33 mouse cellular contexts compared by ENCODE assay signal in the genomic region with DNA sequence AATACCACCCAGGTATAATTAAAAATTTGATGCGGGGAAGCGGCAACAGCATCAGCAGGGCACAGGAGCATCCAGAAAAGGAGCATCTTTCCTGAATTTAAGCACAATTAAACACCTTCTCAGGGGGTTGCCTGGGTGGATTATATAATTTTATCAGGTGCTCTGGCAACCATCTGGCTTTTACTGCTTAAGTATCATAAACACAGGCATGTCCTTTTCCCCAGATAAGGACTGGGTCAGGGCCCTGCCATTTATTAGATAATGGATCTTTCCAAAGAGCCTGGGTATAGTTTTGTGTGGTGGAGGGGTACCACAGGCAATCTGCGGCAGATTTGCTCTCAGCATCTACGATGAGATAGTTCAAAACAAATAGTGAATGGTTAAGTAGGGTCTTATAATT.
"Had no signal": no experiment of that assay in that cellular context is flagged by ENCODE, and none has a peak within 500 bp of the region (broad histone marks: within the 10 kb centered on the region; RNA-seq: fewer than 3 reads in every experiment).

No protein-coding gene starts in this region.

- H3K4me1 ChIP-seq: heart, embryonic 12.5 days; heart, embryonic 13.5 days; heart, embryonic 15.5 days; hindbrain, embryonic 10.5 days; hindbrain, embryonic 12.5 days; hindbrain, embryonic 13.5 days; hindbrain, embryonic 15.5 days; intestine, embryonic 15.5 days; kidney, embryonic 15.5 days had no signal

- H3K27me3 ChIP-seq: heart, embryonic 12.5 days; heart, embryonic 13.5 days; heart, embryonic 15.5 days; hindbrain, embryonic 12.5 days; hindbrain, embryonic 13.5 days; hindbrain, embryonic 15.5 days; intestine, embryonic 15.5 days; kidney, embryonic 15.5 days had no signal

- H3K36me3 ChIP-seq: heart, embryonic 12.5 days; heart, embryonic 13.5 days; heart, embryonic 15.5 days; hindbrain, embryonic 10.5 days; hindbrain, embryonic 12.5 days; hindbrain, embryonic 13.5 days; hindbrain, embryonic 15.5 days; intestine, embryonic 15.5 days; kidney, embryonic 15.5 days had no signal

- H3K27ac ChIP-seq: heart, embryonic 13.5 days; heart, embryonic 15.5 days; hindbrain, embryonic 10.5 days; hindbrain, embryonic 12.5 days; hindbrain, embryonic 13.5 days; hindbrain, embryonic 14.5 days; hindbrain, embryonic 15.5 days; hindbrain, postnatal 0 days; intestine, embryonic 15.5 days; kidney, embryonic 15.5 days; kidney, postnatal 0 days; layer of hippocampus, adult 2 months; left cerebral cortex, adult 2 months had no signal

- ATAC-seq: hindbrain, embryonic 16.5 days; hindbrain, postnatal 0 days; inflammation-experienced regulatory T-cells, adult 6 months; intestine, embryonic 15.5 days; intestine, embryonic 16.5 days; intestine, postnatal 0 days had no signal

- H3K4me3 ChIP-seq: heart, embryonic 12.5 days; heart, embryonic 13.5 days; heart, embryonic 15.5 days; hindbrain, embryonic 10.5 days; hindbrain, embryonic 12.5 days; hindbrain, embryonic 13.5 days; hindbrain, embryonic 15.5 days; intestine, embryonic 15.5 days; kidney, embryonic 15.5 days; layer of hippocampus, adult 2 months; left cerebral cortex, adult 2 months had no signal

- DNase-seq: heart, postnatal 10 days; heart, postnatal 14 days; heart, postnatal 36 days; heart, postnatal 4 days; kidney, adult 11 months; kidney, adult 18-20 months; kidney, adult 2 months; kidney, adult 8-10 months; kidney, adult 9 months; kidney, postnatal 10 days; kidney, postnatal 14 days; kidney, postnatal 36 days; kidney, postnatal 4 days; layer of hippocampus, adult 9-11 months; layer of hippocampus, postnatal 36 days had no signal

- H3K9me3 ChIP-seq: heart, embryonic 13.5 days; heart, embryonic 15.5 days; hindbrain, embryonic 10.5 days; hindbrain, embryonic 12.5 days; hindbrain, embryonic 15.5 days; intestine, embryonic 15.5 days; kidney, embryonic 15.5 days had no signal

- H3K9ac ChIP-seq: heart, embryonic 12.5 days; heart, embryonic 13.5 days; heart, embryonic 15.5 days; hindbrain, embryonic 12.5 days; hindbrain, embryonic 13.5 days; hindbrain, embryonic 14.5 days; hindbrain, embryonic 15.5 days; intestine, embryonic 15.5 days; kidney, embryonic 15.5 days had no signal
